Mouse (Mus musculus) hematopoietic multipotent progenitor cell, adult 10-12 weeks (in vitro differentiated cells): ENCODE measurements around the gene Acap2. TPM values are rescaled to one million over a fixed set of nuclear protein-coding genes. Genes with fewer than 3 reads are reported as not detected.

Experiments
- polyA plus RNA-seq: library from polyadenylated mRNA; stranded (reverse); fragments of >175 nt; gene quantifications from 2 replicates; pipeline ENCODE4 v1.2.3, GENCODE M21; 2012; ENCODE audit warnings: low replicate concordance

Acap2 gene
- polyA plus RNA-seq, result 10.7 TPM in 2 replicates

GRCm38 (mm10) chr16:31200790-31201567 lies at the start of gene Acap2:
Gene Acap2, minus strand, starts transcription at chr16:31201245.

GRCm38 (mm10) chr16:31081125-31081664 lies 119.8 kb downstream of the Acap2 start, which contains the start of gene Xxylt1:
Gene Xxylt1, minus strand, starts transcription at chr16:31081432.

Other genes starting within 250 kb of the Acap2 start
- 4.5 and 6.4 TPM in 2 replicates for gene Xxylt1, start 119.8 kb downstream of the Acap2 start, polyA plus RNA-seq
- gene Ppp1r2, start 74.0 kb upstream of the Acap2 start, polyA plus RNA-seq, result 43.4 and 132 TPM in 2 replicates
- not detected in 2 replicates for gene Apod, start 113.6 kb upstream of the Acap2 start, polyA plus RNA-seq
- 8.3 and 31.0 TPM in 2 replicates for gene Bdh1, start 221.0 kb upstream of the Acap2 start, polyA plus RNA-seq